Mouse (Mus musculus) ES-Bruce4 (cell line): Measurements from ENCODE around the gene Gm5475.

ENCODE experiments used
- CTCF ChIP-seq: IDR thresholded peaks from one replicate; pipeline ENCODE4 v1.8.1; 2011; ENCODE audit warnings: low read depth, low read length
- EP300 ChIP-seq: IDR thresholded peaks from 2 replicates; pipeline ENCODE4 v1.6.1; 2011; ENCODE audit warnings: low read depth, low read length; ENCODE audit not compliant: insufficient read depth

GRCm38 (mm10) chr15:100456356-100456991 is 34.5 kb downstream of the Gm5475 start:
- TF ChIP-seq CTCF (no peak), EP300 (no peak)
